Mouse (Mus musculus): ENCODE measurements around the gene Scimp.

- TF ChIP-seq CTCF (IDR thresholded peaks at IDR 0.05; ENCODE audit: low read depth, low read length) = no peak
- TF ChIP-seq GATA1 (IDR thresholded peaks at IDR 0.05; ENCODE audit: borderline replicate concordance, low read length) = no peak
- TF ChIP-seq TAL1 (conservative IDR thresholded peaks at IDR 0.05; ENCODE audit: low read depth, low read length) = no peak
Measured at GRCm38 (mm10) chr11:70763582-70763935, 48.8 kb downstream of the Scimp start.
